Mouse (Mus musculus) erythroblast, embryonic 14.5 days (primary cell): ENCODE measurements around the gene Ylpm1. TPM values are rescaled to one million over a fixed set of nuclear protein-coding genes. Genes with fewer than 3 reads are reported as not detected.
A peak's percentile ranks its signal among the peaks of the same experiment; 100 is the strongest.

Experiments used
- H3K27me3 ChIP-seq: 2 replicates; pipeline ENCODE4 v1.6.1; 2012; ENCODE audit warnings: inconsistent platforms; ENCODE audit not compliant: control insufficient read depth
- H3K36me3 ChIP-seq: 2 replicates; pipeline ENCODE4 v1.6.1; 2012; ENCODE audit warnings: mild to moderate bottlenecking, inconsistent platforms; ENCODE audit not compliant: control insufficient read depth
- H3K4me1 ChIP-seq: 2 replicates; pipeline ENCODE4 v1.6.1; 2012; ENCODE audit warnings: inconsistent platforms; ENCODE audit not compliant: control insufficient read depth
- H3K4me3 ChIP-seq: replicated peaks from 2 replicates; pipeline ENCODE3; 2012; ENCODE audit warnings: moderate library complexity, mild to moderate bottlenecking, inconsistent platforms
- H3K9me3 ChIP-seq: 2 replicates; pipeline ENCODE4 v1.6.1; 2012; ENCODE audit warnings: low read length, inconsistent platforms, mixed read lengths; ENCODE audit not compliant: control insufficient read depth
- GATA1 ChIP-seq: IDR thresholded peaks from 2 replicates; pipeline ENCODE4 v1.6.1; 2012; ENCODE audit warnings: low read length, inconsistent platforms, mixed read lengths
- TAL1 ChIP-seq: IDR thresholded peaks from 3 replicates; pipeline ENCODE4 v1.6.1; 2012; ENCODE audit warnings: low read length, inconsistent platforms, mixed read lengths
- polyA plus RNA-seq: library from polyadenylated mRNA; stranded (reverse); fragments of >175 nt; gene quantifications from 2 replicates; pipeline ENCODE4 v1.2.3, GENCODE M21; 2012

Gene Ylpm1
- polyA plus RNA-seq, 1 experiment, result 1.1 TPM

- Histone ChIP-seq H3K9me3 (peaks cover 3% of the 10 kb centered on the region; the same call in 1 of the 2 replicates), H3K36me3 (peaks cover 14% of the 10 kb centered on the region), H3K4me3 (peak overlapping the region; percentile 87), H3K27me3 (no peaks in the 10 kb centered on the region), H3K4me1 (peaks cover 55% of the 10 kb centered on the region)
- TF ChIP-seq GATA1 (no peak), TAL1 (no peak)
These were observed 2.9 kb downstream of the Ylpm1 start for GRCm38 (mm10) chr12:84999053-84999452.

- H3K9me3 ChIP-seq, result no peaks in the 10 kb centered on the region
- H3K4me1 ChIP-seq, result peaks cover 12% of the 10 kb centered on the region
- H3K27me3 ChIP-seq, result no peaks in the 10 kb centered on the region
- TF ChIP-seq TAL1 (no peak), GATA1 (no peak)
- no peak overlapping the region for H3K4me3 ChIP-seq
- peaks cover 24% of the 10 kb centered on the region for H3K36me3 ChIP-seq
These were observed 10.1 kb downstream of the Ylpm1 start for GRCm38 (mm10) chr12:85006206-85006605.

DNA sequence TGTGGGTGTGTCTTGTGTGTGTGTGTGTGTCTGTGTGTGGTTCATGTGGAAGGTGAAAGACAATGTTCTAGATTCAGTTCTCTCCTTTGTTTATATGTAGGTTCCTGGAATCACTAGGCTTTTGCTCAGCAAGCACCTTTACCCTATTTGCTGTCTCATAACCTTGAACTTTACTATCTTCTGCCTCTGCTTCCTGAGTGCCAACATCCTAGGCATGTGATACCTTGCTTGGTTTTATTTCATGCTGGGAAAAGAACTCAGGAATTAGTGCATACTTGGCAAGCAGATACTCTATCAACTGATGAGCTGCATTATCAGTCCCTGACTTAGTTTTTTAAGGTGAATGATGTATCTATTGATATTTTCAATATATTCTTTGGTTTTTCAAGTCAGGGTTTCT is 10.9 kb downstream of the Ylpm1 start:
- H3K4me3 ChIP-seq, result no peak overlapping the region
- H3K27me3 ChIP-seq, result no peaks in the 10 kb centered on the region
- TF ChIP-seq GATA1 (no peak), TAL1 (no peak)
- H3K36me3 ChIP-seq, result peaks cover 27% of the 10 kb centered on the region
- H3K4me1 ChIP-seq, result peaks cover 16% of the 10 kb centered on the region
- no peaks in the 10 kb centered on the region for H3K9me3 ChIP-seq

DNA sequence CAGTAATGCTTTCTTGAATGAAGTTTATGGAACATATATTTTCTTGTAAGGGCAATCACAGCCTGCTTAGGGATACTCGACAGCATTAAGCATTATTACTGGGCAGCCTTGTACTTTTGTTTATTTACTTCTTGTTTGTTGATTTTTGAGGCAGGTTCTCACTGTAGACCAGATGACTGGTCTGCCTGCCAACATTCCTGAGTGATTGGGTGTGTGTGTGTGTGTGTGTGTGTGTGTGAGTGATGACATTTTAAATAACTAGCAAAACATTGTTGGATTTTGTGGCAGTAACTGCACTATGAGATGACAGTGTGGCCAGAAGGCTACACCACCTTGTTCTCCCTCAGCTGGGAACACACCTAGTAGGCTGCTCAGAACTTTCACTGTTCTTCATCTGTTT is 13.7 kb downstream of the Ylpm1 start:
- Histone ChIP-seq H3K9me3 (no peaks in the 10 kb centered on the region), H3K4me1 (peaks cover 11% of the 10 kb centered on the region), H3K27me3 (no peaks in the 10 kb centered on the region), H3K4me3 (no peak overlapping the region), H3K36me3 (peaks cover 46% of the 10 kb centered on the region)
- TF ChIP-seq TAL1 (no peak), GATA1 (no peak)

DNA sequence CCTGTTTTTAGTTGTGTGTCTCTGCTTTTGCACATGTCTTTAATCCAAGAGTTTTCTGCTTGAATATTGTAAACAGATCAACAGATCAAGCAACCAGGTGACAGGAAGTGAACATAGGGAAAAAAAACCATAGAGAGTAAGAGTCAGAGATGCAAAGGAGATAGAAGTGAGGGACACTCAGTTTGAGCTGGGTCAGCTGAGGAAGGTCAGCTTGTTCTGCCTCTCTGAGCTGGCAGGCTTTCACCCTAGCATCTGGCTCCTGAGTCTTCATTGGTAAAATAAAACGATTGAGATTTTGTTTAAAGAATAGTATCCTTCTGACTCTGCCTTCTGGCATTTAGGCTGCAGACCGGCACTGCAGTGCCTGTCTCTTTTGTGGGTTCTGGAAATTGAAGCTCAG is 14.4 kb downstream of the Ylpm1 start:
- no peaks in the 10 kb centered on the region for H3K27me3 ChIP-seq

DNA sequence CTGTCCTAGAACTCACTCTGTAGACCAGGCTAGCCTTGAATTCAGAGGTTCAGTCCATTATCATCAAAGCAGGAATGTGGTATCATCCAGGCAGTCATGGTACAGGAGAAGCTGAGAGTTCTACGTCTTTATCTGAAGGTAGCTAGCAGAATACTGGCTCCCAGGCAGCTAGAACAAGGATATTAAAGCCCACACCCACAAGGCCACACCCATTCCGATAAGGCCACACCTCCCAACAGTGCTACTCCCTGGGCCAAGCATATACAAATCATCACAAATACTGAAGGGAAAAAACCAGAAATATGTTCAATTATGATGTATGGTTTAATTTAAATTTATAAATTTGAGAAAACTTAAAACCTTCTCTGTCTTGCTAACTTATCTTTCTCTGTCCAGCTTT is 16.1 kb downstream of the Ylpm1 start:
- TF ChIP-seq GATA1 (no peak), TAL1 (no peak)
- H3K27me3 ChIP-seq, result no peaks in the 10 kb centered on the region
- H3K9me3 ChIP-seq, result no peaks in the 10 kb centered on the region
- peaks cover 55% of the 10 kb centered on the region for H3K36me3 ChIP-seq
- peaks cover 8% of the 10 kb centered on the region for H3K4me1 ChIP-seq
- H3K4me3 ChIP-seq, result no peak overlapping the region

More for the DNA sequence above, 14.4 kb downstream of the Ylpm1 start:
- no peak overlapping the region for H3K4me3 ChIP-seq
- peaks cover 46% of the 10 kb centered on the region for H3K36me3 ChIP-seq
- TF ChIP-seq GATA1, result no peak
- H3K4me1 ChIP-seq, result peaks cover 11% of the 10 kb centered on the region
- no peaks in the 10 kb centered on the region for H3K9me3 ChIP-seq

- peaks cover 42% of the 10 kb centered on the region for H3K36me3 ChIP-seq
- H3K4me1 ChIP-seq, result peaks cover 11% of the 10 kb centered on the region
- H3K4me3 ChIP-seq, result no peak overlapping the region
- no peaks in the 10 kb centered on the region for H3K27me3 ChIP-seq
- no peaks in the 10 kb centered on the region for H3K9me3 ChIP-seq
- no peak for TF ChIP-seq TAL1
- TF ChIP-seq GATA1, result no peak
These were observed 25.9 kb downstream of the Ylpm1 start for GRCm38 (mm10) chr12:85022071-85022470.

DNA sequence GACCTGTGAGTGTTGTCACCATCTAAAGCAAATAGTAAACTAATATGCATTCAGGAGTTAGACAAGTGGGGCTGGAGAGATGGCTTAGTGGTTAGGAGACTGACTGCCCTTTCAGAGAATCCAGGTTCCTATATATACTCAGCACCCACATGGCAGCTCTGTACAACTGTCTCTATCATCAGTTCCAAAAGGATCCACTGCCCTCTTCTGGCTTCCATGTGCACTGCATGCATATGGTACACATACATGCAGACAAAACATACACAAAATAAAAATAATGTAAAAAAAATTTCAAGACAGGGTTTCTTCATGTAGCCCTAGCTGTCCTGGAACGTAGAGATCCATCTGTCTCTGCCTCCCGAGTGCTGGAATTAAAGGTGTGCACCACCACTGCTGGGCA is 36.6 kb downstream of the Ylpm1 start:
- no peaks in the 10 kb centered on the region for H3K27me3 ChIP-seq
- H3K4me3 ChIP-seq, result no peak overlapping the region
- H3K36me3 ChIP-seq, result peaks cover 58% of the 10 kb centered on the region
- TF ChIP-seq GATA1, result no peak
- TF ChIP-seq TAL1, result no peak
- H3K4me1 ChIP-seq, result no peaks in the 10 kb centered on the region
- no peaks in the 10 kb centered on the region for H3K9me3 ChIP-seq

DNA sequence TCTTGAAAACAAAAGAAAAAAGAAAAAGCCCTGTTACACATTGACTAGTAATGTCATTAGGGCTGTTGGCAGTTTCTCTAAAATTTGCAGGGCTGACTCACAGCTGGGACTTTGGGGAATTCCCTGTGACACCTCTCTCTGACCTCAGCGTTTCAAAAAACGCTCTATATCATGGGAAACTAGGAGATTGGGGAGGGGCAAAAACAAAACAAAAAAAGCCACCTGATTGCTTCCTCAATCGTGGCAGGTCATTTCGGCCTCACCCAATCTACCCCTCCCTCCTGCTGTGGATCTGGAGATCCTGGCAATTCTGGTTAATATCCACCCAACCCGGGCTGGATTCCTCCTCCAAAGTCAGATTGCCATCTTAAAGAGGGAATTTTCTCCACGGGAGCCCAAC is 55.1 kb downstream of the Ylpm1 start:
- Histone ChIP-seq H3K27me3 (no peaks in the 10 kb centered on the region), H3K36me3 (peaks cover 76% of the 10 kb centered on the region), H3K4me3 (no peak overlapping the region), H3K9me3 (no peaks in the 10 kb centered on the region), H3K4me1 (no peaks in the 10 kb centered on the region)
- no peak for TF ChIP-seq TAL1
- no peak for TF ChIP-seq GATA1

- no peak overlapping the region for H3K4me3 ChIP-seq
- TF ChIP-seq TAL1, result no peak
- TF ChIP-seq GATA1, result no peak
- no peaks in the 10 kb centered on the region for H3K4me1 ChIP-seq
- H3K27me3 ChIP-seq, result no peaks in the 10 kb centered on the region
- peaks cover 48% of the 10 kb centered on the region for H3K36me3 ChIP-seq
- H3K9me3 ChIP-seq, result no peaks in the 10 kb centered on the region
These were observed 74.9 kb downstream of the Ylpm1 start for GRCm38 (mm10) chr12:85071043-85071442.
